Mouse (Mus musculus) brain, embryonic 18.5 days (tissue): ENCODE data around the gene Zfp219.
A peak's percentile ranks its signal among the peaks of the same experiment; 100 is the strongest.

Experiments used
- DNase-seq: peaks from one replicate; pipeline ENCODE4 v3.0.0-alpha.2; 2012; ENCODE audit warnings: low read depth, low spot score

Gene Zfp219

DNA sequence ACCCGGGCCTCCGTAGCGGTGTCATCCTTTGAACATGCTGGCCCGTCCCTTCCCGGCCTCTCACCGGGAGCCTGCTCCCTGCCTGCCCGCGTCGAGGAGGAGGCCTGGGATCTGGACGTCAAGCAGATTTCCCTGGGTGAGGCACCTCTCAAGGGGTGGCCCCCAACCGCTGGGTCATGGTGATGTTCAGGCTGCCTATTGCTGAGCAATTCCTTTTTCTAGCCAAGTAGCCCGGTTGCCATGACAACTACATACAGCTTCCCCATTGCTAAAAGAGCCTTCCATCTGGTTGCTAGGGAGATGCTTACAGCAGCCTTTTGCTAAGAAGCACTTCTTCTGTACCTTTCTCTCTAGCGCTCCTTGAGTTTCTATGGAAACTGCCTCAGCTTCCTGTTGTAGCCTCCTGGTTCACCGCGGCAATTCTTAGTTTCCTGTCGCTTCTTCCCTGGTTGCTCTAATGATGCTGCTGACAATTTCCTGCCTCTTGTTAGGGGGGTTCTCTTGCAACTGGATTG lies 16.5 kb downstream of the Zfp219 start:
- peak; percentile 91 for DNase-seq

DNA sequence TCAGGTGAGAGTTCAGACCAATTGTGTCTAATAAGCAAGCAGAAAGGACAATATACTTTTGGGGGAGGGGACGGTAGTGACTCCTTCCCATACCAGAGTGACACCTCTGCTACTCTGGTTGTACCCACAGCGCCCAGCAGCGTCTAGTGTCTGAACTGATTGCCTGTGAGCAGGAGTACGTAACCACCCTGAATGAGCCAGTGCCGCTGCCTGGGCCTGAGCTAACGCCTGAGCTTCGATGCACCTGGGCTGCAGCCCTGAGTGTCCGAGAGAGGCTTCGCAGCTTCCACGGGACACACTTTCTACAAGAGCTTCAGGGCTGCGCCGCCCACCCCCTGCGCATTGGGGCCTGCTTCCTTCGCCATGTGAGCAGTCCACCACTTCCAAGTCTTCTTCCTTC lies 23.1 kb downstream of the Zfp219 start:
- no peak for DNase-seq

DNA sequence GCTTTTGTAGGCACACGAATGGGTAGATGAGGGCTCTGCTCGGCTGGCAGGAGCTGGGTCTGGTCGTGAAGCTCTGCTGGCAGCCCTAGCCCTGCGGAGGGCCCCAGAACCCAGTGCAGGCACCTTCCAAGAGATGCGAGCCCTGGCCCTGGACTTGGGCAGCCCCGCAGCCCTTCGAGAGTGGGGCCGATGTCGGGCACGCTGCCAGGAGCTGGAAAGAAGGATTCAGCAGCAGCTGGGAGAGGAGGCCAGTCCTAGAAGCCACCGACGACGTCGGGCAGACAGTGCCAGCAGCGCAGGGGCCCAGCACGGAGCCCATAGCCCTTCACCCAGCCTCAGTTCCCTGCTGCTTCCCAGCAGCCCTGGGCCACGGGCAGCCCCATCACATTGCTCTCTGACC lies 23.7 kb downstream of the Zfp219 start:
- no peak for DNase-seq

DNA sequence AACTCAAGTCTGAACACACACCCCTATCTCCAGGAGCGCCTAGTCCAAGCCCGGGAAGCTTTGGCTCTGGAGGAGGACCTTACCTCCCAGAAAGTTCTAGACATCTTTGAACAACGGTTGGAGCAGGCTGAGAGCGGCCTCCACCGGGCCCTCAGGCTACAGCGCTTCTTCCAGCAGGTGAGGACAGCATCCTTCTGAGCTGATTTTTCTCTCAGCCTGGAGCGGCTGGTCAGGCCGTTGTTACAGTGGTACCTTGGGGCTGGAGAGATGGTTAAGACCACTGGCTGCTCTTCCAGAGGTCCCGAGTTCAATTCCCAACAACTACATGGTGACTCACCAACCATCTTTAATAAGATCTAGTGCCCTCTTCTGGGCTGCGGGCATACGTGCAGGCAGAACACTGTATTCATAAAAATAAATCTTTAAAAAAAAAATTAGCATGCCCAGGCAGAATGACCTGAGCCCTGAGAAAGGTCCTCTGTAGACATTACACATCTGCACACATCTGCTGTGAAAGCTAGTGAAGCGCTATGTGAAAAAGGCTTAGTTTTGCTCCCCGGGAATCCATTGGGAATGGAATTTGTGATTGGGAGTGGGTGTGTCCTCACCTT lies 24.2 kb downstream of the Zfp219 start:
- no peak for DNase-seq

DNA sequence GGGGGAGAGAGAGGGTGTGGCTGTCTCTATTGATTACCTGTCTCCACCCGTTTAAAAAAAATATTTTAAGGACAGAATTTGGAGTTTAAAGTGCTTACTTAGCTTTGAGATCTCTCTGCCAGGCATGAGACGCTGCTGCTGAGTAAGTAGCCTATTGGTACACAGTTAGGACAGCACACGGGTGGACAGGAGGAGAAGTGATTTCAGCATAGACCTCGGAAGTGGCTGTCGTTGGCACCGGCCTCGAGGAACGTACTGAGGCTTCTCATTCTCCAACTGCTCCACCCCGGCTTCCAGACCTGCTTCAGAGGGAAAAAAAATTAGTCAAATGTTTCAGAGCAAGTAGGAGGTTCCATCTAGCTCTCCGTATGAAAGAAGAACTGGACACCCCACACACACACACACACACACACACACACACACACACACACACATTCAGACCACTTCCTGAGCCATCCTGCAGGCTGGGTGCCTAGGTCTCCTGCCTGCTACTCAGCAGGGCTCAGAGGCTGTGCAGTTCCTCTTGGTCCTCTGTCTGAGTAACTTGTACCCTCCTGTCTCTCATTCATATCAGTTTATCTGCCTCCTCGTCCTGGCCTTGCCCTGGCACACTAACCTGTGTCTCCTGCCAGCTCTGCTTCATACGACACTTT lies 25.2 kb downstream of the Zfp219 start:
- no peak for DNase-seq

DNA sequence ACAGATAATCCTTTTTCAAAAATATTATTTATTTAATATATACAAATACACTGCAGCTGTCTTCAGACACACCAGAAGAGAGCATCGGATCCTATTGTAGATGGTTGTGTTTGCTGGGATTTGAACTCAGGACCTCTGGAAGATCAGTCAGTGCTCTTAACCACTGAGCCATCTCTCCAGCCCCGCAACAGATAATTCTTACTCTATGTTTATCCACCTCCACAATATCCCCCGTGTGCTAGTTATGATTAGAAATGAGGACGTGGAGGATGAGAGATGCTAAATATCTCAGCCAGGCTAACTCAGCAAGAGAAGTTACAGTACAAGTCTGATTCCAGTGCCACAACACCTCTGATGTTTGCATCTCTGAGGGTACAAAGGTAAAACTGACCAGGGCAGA lies 26.1 kb downstream of the Zfp219 start:
- DNase-seq: no peak

DNA sequence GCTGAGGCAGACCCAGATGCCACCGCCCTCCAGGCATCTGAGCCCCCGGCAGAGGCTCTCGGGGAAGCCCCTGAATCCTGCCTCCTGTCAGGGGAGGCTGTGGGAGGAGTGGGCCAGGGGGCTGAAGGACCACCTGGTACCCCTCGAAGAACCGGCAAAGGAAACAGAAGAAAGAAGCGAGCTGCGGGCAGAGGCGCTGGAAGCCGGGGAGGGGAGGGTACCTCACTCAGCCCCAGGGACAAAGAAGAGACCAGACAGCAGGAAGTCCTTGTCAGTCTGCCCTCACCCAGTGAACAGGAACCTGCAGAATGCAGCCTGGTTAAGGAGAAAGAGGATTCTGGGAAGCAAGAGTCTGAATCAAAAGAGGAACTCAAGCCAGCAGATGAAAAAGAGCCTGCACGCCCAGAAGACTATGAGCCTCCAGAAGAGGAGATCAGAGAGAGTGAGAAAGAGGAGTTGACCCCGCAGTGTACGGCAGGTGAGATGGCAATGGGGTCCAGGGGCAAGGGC lies 31.0 kb downstream of the Zfp219 start:
- no peak for DNase-seq

DNA sequence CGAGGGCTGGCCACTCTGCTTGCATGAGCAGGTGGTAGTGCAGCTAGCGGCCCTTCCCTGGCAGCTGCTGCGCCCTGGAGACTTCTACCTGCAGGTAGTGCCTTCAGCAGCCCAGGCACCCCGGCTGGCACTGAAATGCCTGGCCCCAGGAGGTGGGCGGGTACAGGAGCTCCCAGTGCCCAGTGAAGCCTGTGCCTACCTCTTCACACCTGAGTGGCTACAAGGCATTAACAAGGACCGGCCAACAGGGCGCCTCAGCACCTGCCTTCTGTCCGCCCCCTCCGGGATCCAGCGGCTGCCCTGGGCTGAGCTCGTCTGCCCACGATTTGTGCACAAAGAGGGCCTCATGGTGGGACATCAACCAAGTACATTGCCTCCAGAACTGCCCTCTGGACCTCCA lies 31.8 kb downstream of the Zfp219 start:
- no peak for DNase-seq

DNA sequence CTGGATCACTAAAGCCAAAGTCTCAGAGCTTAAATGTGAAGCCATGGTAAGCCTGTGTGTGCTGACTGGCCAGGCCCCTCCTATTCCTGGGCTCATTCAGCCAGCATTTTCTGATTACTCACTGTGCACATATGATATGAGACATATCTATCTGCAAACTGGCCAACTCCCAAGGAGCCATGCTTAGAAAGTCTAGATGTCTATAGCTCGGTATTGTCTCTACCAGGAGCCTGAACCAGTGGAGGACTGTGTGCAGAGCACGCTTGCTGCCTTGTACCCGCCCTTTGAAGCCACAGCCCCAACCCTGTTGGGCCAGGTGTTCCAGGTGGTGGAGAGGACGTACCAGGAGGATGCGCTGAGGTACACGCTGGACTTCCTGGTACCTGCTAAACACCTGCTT lies 33.4 kb downstream of the Zfp219 start:
- no peak for DNase-seq

DNA sequence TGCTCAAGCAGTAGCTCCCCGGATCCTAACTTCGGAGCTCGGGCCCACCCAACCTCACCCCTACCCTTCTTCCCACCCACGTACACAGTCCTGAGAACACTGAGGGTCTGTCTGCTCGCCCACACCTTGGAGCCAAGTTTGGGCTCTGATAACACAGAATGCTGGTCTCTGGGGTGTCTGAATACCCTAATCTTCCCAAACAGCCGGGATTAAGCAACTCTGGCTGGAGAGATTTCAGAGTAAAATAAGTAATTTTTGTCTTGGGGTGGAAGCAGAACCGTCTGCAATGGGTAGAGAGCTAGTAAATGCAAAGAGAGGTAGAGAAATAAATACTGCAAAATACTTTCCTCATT lies 34.4 kb downstream of the Zfp219 start:
- no peak for DNase-seq

DNA sequence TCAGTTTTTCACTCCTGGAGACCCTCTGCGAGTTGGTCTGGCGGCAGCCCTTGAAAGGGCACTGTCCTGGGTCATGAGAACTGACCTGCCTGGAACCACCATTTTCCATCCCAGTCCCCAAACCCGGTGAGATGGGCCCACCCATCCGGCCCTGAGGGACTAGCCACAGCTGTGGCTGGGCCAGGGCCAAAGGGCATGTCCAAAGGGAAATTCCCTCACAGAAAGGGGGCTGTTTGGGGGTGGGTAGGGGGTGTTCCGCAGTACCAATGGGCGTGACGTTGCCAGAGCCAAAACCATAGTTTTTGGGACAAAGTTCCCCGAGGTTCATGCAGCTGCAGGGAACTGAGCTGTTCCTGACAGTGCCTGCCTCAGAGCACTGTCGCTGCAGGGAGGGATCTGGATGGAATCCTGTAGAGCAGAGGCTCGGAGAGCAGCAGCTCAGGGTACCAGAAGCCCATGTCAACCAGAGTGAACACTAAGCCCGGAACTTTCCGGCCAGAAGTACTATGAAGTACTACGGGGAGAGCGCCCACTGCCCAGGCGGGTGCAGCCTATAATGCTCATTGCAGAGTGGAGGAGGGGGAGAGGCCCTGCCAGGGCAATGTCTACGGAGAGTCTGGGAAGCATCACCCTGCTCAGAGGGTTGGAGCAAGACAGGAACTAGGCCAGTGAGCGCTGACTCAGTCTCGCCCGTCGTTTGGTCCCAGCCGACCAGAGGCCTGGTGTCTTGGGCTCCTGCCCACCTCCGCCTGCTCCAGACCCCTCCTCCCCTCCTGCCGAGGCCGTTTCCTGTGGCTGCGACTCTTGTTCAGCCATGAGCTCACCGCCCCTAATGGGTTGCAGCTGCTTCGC lies 35.0 kb downstream of the Zfp219 start:
- DNase-seq: peak; percentile 14

DNA sequence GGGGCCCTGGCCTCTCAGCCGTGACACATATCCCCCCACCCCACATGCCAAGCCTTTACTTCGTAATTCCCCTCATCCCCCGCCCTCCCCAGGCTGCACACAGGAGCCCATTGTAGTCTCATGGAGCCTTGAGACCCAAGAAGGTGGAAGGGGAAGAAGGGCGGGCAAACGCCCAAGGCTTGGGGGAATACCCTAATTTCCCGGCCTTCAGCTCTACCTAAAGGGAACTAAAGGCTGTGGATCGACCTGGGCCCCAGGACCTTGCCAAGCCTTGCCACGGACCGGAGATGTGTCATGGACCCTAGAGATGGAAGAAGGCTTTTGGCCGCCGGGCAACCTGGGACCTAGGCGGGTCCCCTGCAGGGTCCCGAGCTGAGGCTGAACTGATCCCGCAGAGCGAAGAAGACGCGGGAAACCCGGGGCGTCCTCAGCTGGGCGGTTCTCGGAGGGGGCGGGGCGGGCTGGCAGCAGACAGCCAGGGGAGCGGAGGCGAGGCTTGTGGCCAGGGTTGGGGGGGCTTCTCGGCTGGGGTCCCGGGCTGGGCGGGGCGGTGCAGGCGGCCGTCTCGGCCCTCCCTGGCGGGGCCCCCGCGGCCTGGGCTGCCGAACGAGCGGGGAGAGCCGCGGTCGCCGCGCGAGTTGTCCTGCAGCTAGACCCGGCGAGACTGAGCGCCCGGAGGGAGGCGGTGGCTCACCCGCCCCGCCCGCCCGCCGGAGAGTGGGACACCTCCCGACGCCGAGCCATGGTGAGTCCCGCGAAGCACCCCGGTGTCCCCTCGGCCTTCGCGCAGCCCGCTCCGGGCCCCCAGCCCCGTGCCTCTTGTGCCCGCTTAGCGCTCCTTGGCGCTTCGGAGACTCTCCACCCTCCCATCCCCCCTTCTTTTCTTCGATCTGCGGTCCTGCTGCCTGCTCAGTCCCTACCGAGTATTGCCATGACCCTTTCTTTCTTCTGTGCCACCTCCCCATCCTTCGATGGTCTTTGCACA lies 36.0 kb downstream of the Zfp219 start, which contains the start of gene Arhgef40:
Gene Arhgef40, plus strand, starts transcription at position 473 of the 985 bp plus-strand sequence.
- peak; percentile 60 for DNase-seq

DNA sequence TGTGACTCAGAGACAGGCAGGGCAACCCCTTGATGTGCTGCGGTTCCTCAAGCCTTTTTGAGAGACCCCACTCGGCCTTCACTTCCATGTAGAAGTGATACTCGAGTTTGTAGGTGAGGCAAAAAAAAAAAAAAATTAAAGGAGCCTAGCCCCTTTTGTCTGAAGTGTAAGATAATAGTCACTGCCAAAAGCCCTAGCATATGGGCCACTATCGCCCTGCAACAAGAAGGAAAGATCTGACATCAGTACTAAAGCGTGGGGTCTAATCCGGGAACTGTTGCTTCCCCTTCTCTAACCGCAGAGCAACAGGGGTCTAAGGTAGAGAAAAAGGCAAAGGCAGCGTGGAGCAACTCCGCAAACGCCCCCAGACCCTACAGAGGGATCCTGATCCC lies 36.7 kb downstream of the Zfp219 start:
- no peak for DNase-seq

DNA sequence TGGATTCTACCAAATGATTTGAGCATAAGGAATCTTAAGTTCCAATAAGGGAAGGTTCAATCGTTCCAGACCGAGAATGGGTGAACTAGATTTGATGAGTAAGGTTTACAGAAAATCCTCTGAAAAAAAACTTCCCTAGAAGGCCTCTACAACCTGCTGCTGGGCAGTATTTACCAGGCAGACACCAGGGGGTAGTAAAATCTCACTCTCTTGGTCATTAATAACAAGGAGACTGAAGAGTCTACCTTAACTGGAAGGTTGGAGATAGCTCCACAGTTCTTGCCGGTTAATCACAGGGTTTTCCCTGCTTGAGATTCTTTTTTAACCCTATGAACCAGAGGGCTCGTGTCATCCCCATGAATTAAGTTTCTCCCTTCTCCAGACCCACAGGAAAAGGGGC lies 37.3 kb downstream of the Zfp219 start:
- DNase-seq: no peak

DNA sequence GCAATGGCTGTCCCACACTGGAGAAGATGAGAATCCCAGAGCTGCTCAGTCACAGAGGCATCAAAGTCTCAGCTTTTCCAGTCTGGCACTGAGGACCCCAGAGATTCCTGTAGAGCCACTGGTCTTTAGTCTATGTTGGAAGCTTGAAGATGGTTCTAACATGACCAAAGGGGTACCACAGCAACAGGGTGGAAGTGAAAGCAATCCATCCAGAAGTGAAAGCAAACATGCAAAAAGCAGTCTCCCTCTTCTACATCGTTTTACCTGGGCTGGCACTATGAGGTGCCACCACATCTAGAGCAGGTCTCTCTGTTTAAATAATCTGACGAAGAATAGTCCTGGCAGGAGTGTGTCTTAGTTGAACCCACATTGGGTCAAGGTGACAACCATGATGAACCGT lies 41.3 kb downstream of the Zfp219 start:
- no peak for DNase-seq

DNA sequence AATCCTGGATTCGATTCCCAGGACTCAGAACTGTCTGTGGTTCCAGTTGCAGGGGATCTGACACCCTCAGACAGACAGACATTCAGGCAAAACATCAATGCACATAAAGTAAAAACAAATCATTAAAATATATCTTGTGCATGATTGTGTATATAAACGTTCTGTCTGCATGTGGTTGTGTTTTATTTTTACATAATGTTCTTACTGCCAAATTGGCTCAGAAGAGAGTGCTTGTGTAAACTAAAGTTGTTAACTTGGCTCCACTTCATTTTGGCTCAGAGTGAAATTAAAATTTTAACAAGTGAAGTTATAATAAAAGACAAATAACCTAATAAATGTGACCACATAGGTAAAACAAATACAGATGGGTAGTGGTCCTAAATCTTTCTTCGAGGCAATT lies 53.1 kb downstream of the Zfp219 start:
- no peak for DNase-seq

DNA sequence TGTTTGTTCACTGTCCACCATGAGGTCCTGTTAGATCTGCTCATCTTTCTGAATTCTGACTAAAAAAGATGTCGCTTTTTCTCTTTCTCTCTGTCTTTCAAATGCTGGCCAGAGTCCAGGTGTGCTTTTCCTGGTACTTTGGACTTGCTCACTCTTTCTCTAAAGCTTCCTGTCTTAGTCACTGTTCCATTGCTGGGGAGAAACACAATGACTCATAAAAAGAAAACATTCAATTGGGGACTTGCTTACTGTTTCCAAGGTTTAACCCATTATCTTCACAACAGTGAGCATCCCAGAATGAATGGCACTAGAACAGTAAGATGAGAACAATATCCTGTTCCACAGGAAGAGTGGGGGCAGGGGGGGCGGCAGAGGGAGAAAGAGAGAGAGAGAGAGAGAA lies 60.2 kb downstream of the Zfp219 start:
- no peak for DNase-seq
